Mouse (Mus musculus) liver, embryonic 16.5 days (tissue): ENCODE results near the gene Ptprr. TPM values are rescaled to one million over a fixed set of nuclear protein-coding genes. Genes with fewer than 3 reads are reported as not detected.

Experiments
- ATAC-seq: fragments of 200-750 bp; cut with Nextera tagmentation; 2 replicates; pipeline ENCODE4 v1.8.0; 2017; ENCODE audit warnings: low read depth, mild to moderate bottlenecking, moderate number of reproducible peaks, moderate library complexity
- H3K27ac ChIP-seq: fragments of 300-500 bp; sonication (generic); 2 replicates; pipeline ENCODE4 v1.5.1; 2014; ENCODE audit warnings: mild to moderate bottlenecking, low read length
- H3K27me3 ChIP-seq: fragments of 300-500 bp; sonication (generic); 2 replicates; pipeline ENCODE4 v1.6.1; 2014; ENCODE audit warnings: low read depth, low read length, mixed read lengths; ENCODE audit not compliant: control insufficient read depth, insufficient read depth
- H3K36me3 ChIP-seq: fragments of 300-500 bp; sonication (generic); 2 replicates; pipeline ENCODE4 v1.6.1; 2014; ENCODE audit warnings: mild to moderate bottlenecking; ENCODE audit not compliant: control insufficient read depth, insufficient read depth
- H3K4me1 ChIP-seq: fragments of 300-500 bp; sonication (generic); 2 replicates; pipeline ENCODE4 v1.6.1; 2014; ENCODE audit warnings: low read depth, low read length, mixed read lengths; ENCODE audit not compliant: control insufficient read depth
- H3K4me2 ChIP-seq: fragments of 300-500 bp; sonication (generic); 2 replicates; pipeline ENCODE4 v1.6.1; 2014; ENCODE audit warnings: low read depth, low read length, mixed read lengths
- H3K4me3 ChIP-seq: fragments of 300-500 bp; sonication (generic); 2 replicates; pipeline ENCODE4 v1.5.1; 2014; ENCODE audit warnings: low read depth, mild to moderate bottlenecking, low read length
- H3K9ac ChIP-seq: fragments of 300-500 bp; sonication (generic); 2 replicates; pipeline ENCODE4 v1.6.1; 2014; ENCODE audit warnings: low read depth, low read length
- H3K9me3 ChIP-seq: fragments of 300-500 bp; sonication (generic); replicated peaks from 2 replicates; pipeline ENCODE4 v1.6.1; 2016; ENCODE audit warnings: low read length; ENCODE audit not compliant: control insufficient read depth
- WGBS: fragments of 180-500 bp; shearing (Covaris S2); extraction: QIAGEN DNeasy Blood & Tissue Kit; methylation state at CpG from one replicate; pipeline ENCODE4 v1.1.7; 2014; ENCODE audit not compliant: insufficient replicate concordance; 5-methylcytosine and 5-hydroxymethylcytosine counted together
- polyA plus RNA-seq: library from polyadenylated mRNA; unstranded; fragments of >200 nt; fragmentation: Nextera tagmentation; extraction: Ambion mirVana; gene quantifications from 2 replicates; pipeline ENCODE4 v1.2.1, GENCODE M21; 2015

Gene Ptprr
- polyA plus RNA-seq, 1 experiment from 2014 or later, result 0.22 TPM

DNA sequence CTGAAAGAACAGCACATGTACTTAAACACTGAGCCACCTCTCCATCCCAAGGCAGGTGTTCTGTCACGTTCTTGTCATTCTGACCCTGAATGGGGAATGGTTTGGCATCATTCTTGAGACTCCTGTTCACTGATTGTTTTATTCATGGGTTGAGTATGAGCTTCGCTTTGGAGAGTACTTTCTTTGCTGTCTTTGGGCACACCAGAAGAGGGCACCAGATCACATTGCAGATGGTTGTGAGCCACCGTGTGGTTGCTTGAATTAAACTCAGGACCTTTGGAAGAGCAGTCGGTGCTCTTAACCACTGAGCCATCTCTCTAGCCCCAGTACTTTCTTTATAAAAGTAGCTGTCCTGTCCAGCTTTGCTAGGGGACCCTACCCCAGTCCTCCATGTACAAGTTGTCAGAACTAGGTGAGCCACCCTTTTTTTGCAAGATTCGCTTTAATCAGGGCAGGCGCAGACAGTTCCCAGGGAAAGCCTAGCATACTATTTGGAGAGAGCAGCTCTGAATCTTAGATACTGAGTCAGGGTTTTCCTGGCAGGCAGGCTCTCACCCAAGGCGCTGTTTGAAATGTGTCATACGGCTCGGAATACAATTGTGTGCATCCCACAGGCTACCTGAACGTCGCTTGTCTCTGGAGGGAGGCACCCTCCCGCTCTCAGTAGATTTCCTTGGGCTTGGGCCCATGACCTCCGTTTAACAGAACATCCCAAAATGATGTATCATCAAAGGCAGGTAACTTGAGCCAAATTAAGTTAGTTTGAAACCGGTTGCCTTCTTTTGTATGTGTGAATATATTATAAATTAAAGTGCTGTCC is 178.8 kb downstream of the Ptprr start:
- WGBS, result 23% methylated on average over 14 of the region's 14 CpGs
- no peak overlapping the region for H3K4me3 ChIP-seq
- H3K27me3 ChIP-seq, result no peaks in the 10 kb centered on the region
- no peaks in the 10 kb centered on the region for H3K9me3 ChIP-seq
- no peaks in the 10 kb centered on the region for H3K4me1 ChIP-seq
- H3K4me2 ChIP-seq, result no peak overlapping the region
- ATAC-seq, result no peak
- H3K27ac ChIP-seq, result no peak overlapping the region
- H3K9ac ChIP-seq, result no peak overlapping the region
- no peaks in the 10 kb centered on the region for H3K36me3 ChIP-seq

DNA sequence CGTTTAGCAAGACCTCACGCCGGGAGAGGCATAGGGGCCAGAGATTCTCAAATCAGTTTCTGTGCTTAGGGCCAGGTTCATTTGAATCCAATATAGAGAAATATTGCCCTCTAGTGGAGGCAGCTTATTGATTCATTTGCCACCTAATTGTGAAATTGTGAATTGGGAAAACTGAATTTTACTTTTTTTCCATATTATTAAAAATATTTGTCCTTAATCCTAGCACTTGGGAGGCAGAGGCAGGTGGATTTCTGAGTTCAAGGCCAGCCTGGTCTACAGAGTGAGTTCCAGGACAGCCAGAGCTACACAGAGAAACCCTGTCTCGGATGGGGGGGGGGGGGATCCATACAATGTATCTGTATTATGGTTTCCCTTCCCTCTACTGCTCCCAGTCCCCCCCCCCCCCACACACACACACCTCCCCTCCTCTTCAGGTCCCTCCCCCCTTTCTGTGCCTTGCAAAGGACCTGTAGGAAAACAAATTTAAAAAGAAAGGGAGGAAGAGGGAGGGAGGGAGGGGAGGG is 179.5 kb downstream of the Ptprr start:
- H3K27ac ChIP-seq, result no peak overlapping the region
- no peaks in the 10 kb centered on the region for H3K27me3 ChIP-seq
- no peak overlapping the region for H3K4me3 ChIP-seq
- H3K36me3 ChIP-seq, result no peaks in the 10 kb centered on the region
- no peak overlapping the region for H3K4me2 ChIP-seq
- WGBS, result under 1% methylated on average over 3 of the region's 4 CpGs
- no peak overlapping the region for H3K9ac ChIP-seq
- ATAC-seq, result no peak
- H3K4me1 ChIP-seq, result no peaks in the 10 kb centered on the region
- no peaks in the 10 kb centered on the region for H3K9me3 ChIP-seq

DNA sequence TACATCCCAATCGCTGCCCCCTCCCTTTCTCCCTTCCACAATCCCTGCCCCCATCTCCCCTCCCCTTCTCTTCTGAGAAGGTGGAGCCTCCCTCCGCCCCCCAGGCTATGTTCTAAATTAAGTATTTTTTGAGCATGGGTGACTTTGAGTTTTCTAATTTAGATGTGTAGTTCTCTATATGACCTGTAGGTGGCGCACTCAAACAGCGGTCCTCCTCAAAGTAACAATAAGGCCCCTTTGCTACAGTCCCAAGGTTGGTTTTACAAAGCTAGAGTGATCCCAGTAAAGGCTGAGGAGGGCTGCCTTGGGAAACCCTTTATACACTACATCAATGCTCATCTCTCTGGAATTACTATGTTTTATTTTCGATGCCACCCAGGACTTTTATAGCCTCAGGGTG is 181.0 kb downstream of the Ptprr start:
- Histone ChIP-seq H3K4me2 (no peak overlapping the region), H3K36me3 (no peaks in the 10 kb centered on the region), H3K4me1 (no peaks in the 10 kb centered on the region), H3K9me3 (no peaks in the 10 kb centered on the region), H3K27me3 (no peaks in the 10 kb centered on the region), H3K9ac (no peak overlapping the region), H3K4me3 (no peak overlapping the region), H3K27ac (no peak overlapping the region)
- ATAC-seq, result no peak
- WGBS, result 22% methylated on average over 5 of the region's 5 CpGs

DNA sequence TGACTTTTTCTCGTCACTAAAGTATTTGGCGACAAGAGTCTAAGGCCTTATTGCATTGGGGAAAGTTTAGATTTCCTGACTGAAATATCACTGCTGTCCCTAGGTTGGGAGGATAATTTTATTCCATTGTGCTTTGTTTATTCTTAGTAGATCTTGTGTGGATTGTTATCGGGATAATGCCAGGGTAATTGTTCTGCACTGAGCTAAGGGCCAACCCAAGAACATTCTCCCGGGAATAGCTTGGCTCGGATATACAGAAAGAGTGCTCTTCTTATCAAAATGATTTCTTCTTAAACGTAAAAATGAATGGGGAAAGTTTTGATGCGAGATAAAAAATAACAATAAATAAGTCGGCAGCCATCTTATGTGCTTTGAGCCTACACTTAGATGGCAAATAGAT is 183.5 kb downstream of the Ptprr start:
- no peaks in the 10 kb centered on the region; the same call in 1 of the 2 replicates for H3K4me1 ChIP-seq

DNA sequence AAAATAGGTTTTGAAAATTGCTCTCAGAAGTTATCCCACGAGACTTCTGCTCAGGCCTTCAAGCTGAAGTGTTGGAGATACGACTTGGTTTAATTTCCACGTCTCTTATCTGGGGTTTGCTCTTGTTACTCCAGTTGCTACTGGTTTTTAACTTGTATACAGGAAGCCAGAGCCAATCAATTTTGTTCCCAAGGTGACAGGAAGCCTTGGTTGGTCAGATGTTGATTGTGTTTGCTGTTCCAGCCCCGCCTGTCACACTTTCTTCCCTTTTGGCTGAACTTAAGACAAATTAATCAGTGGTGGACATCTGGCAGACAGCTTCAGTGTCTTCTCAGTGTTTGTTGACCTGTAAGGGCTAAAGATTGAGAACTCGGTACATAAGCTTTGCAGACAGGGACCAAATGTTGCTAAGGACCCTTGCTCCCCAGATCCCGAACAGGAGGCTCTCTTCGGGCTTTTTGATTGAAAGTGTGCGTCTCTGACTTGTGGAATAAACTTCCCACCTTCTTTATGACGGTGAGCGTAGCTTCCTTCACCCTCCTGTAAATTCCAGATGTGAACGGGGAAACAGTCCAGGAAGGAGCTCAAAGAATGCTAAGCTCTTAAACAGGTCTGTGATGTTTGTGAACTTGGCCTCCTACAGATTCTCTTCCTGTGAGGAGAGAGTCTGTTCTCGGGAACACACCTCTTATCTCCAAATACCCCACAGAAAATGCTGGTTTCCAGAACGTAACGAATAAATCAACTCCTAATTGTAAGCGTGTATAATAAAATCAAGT is 187.8 kb downstream of the Ptprr start:
- WGBS, result 21% methylated on average over 15 of the region's 15 CpGs
- Histone ChIP-seq H3K4me2 (peak overlapping the region; percentile 20; the same call in 1 of the 2 replicates), H3K4me1 (no peaks in the 10 kb centered on the region; the same call in 1 of the 2 replicates), H3K9ac (no peak overlapping the region), H3K27ac (no peak overlapping the region), H3K9me3 (no peaks in the 10 kb centered on the region), H3K27me3 (no peaks in the 10 kb centered on the region), H3K4me3 (no peak overlapping the region), H3K36me3 (no peaks in the 10 kb centered on the region)
- ATAC-seq, result peak; percentile 72

More for the DNA sequence above, 183.5 kb downstream of the Ptprr start:
- ATAC-seq, result no peak
- H3K4me3 ChIP-seq, result no peak overlapping the region
- no peak overlapping the region for H3K4me2 ChIP-seq
- no peak overlapping the region for H3K9ac ChIP-seq
- no peaks in the 10 kb centered on the region for H3K9me3 ChIP-seq
- no peak overlapping the region for H3K27ac ChIP-seq
- H3K27me3 ChIP-seq, result no peaks in the 10 kb centered on the region
- no peaks in the 10 kb centered on the region for H3K36me3 ChIP-seq
- 68% methylated on average over 8 of the region's 8 CpGs for WGBS

DNA sequence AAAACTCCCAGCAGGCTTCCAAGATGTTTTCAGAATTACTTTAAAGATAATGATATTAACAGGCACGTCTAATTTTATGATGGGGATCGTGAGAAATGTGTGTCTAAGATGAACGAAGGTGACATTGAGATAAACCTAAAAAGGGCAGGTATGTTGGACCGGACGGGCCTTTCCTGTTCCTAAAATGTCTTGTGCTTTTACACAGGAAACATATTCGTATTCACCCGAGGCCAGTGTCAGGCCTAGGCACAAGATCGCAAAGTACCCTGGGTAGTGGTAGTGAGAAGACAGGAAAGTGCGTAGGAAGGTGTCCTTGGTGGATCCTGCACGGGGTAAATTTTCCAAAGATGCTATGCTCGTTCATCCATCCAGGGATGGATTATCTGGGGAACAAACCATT is 188.4 kb downstream of the Ptprr start:
- H3K36me3 ChIP-seq, result no peaks in the 10 kb centered on the region
- no peaks in the 10 kb centered on the region for H3K9me3 ChIP-seq
- H3K4me3 ChIP-seq, result no peak overlapping the region
- no peak for ATAC-seq
- no peaks in the 10 kb centered on the region for H3K27me3 ChIP-seq
- no peak overlapping the region for H3K27ac ChIP-seq
- no peaks in the 10 kb centered on the region; the same call in 1 of the 2 replicates for H3K4me1 ChIP-seq
- 51% methylated on average over 11 of the region's 11 CpGs for WGBS
- no peak overlapping the region for H3K9ac ChIP-seq
- H3K4me2 ChIP-seq, result no peak overlapping the region

DNA sequence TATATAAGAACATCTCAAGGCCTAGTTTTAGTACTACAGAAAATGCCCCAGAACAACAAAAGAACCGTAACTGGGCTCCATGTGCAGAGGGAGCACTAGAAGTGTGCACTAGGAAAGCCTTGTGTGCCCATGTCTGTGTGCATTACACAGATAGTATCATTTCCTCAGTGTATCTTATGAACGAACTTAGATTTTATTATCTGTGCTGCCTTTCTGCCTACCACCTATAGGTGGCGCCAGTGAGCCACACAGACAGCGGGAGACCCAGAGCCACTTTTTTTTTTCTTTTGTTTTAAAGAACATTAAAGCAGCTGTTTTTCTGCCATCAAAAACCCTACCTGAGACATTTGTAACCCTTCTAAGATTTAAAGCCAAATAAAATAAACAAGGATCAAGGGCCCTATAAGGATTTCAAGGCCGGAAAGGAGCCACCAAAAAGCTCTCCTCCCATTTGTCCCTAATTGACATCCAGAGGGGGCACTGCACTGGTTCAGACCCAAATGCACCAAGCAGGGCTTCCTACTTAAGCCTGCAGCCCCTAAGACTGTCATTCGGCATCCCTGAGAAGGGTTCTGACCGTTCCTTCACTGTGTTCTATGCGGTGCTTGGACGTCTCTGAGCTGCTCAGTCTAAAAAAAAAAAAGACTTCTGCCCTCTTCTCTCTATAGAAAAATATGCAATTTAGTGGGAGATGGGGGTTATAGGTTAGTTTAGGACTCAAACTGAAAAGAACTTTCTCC is 190.1 kb downstream of the Ptprr start:
- Histone ChIP-seq H3K4me3 (no peak overlapping the region), H3K9ac (no peak overlapping the region), H3K36me3 (no peaks in the 10 kb centered on the region), H3K4me1 (no peaks in the 10 kb centered on the region; the same call in 1 of the 2 replicates), H3K9me3 (no peaks in the 10 kb centered on the region), H3K27me3 (no peaks in the 10 kb centered on the region), H3K27ac (no peak overlapping the region), H3K4me2 (peak overlapping the region; percentile 24; the same call in 1 of the 2 replicates)
- no peak for ATAC-seq
- WGBS, result 7% methylated on average over 9 of the region's 9 CpGs

DNA sequence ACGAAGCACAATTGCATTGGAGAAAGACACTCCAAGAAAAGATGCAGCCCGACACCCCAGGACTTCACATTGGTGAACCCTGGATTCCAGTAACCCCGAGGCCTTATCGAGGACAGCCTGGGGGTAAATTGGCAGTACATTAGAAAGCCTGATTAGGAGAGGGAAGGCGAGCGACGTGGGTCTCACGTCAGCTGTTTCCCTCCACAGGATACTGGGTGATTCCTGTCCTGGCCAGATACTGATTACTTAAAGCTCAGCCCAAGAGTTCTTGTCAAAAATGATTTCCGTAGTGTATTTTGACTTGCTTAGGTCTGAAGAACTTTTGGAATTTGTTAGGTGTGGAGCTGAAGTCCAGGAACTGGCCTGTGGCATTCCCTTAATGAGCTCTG is 190.7 kb downstream of the Ptprr start:
- Histone ChIP-seq H3K4me3 (no peak overlapping the region), H3K36me3 (no peaks in the 10 kb centered on the region), H3K9me3 (no peaks in the 10 kb centered on the region), H3K4me1 (no peaks in the 10 kb centered on the region; the same call in 1 of the 2 replicates), H3K9ac (no peak overlapping the region), H3K27me3 (no peaks in the 10 kb centered on the region), H3K4me2 (peak overlapping the region; percentile 24; the same call in 1 of the 2 replicates), H3K27ac (no peak overlapping the region)
- peak; percentile 56; the same call in 1 of the 2 replicates for ATAC-seq
- 10% methylated on average over 9 of the region's 9 CpGs for WGBS
